Mouse (Mus musculus) erythroblast, embryonic 14.5 days (primary cell): Measurements from ENCODE around the gene Clptm1l.

Experiments
- GATA1 ChIP-seq: IDR thresholded peaks from 2 replicates; pipeline ENCODE4 v1.6.1; 2012; ENCODE audit warnings: low read length, inconsistent platforms, mixed read lengths
- TAL1 ChIP-seq: IDR thresholded peaks from 3 replicates; pipeline ENCODE4 v1.6.1; 2012; ENCODE audit warnings: low read length, inconsistent platforms, mixed read lengths

GRCm38 (mm10) chr13:73564201-73564600 lies 39.6 kb upstream of the Clptm1l start:
- no peak for TF ChIP-seq GATA1
- no peak for TF ChIP-seq TAL1
